Mouse (Mus musculus): ENCODE results near the gene Camk1d.

DNA sequence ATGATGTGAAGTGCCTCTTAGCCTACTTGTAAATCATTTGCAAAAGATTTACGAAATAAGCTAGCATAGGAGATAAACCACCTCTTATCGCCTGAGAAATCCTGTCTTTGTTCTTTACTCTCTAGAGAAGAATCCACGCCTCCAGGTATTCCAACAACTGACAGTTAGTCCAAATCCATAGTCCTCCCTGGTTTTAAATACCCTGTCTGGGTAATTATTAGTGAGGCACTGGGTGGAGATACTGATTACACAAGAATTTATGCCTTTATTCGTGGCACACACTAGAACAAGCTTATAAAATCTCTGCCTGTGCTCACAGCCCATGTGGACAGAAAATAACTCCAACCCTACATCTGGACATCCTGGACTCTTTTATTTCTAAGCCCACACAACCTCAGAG lies 150.6 kb downstream of the Camk1d start:
- TF ChIP-seq CTCF (IDR thresholded peaks at IDR 0.05; ENCODE audit: low read depth, low read length), result no peak
- TF ChIP-seq TAL1 (conservative IDR thresholded peaks at IDR 0.05; ENCODE audit: low read depth, low read length), result no peak
- no peak for TF ChIP-seq GATA1 (IDR thresholded peaks at IDR 0.05; ENCODE audit: borderline replicate concordance, low read length)
- TF ChIP-seq POLR2AphosphoS5 (IDR thresholded peaks at IDR 0.05; ENCODE audit: insufficient replicate concordance, low read depth, low read length), result no peak
